Mouse (Mus musculus): Measurements from ENCODE around the gene Tmub2.

DNA sequence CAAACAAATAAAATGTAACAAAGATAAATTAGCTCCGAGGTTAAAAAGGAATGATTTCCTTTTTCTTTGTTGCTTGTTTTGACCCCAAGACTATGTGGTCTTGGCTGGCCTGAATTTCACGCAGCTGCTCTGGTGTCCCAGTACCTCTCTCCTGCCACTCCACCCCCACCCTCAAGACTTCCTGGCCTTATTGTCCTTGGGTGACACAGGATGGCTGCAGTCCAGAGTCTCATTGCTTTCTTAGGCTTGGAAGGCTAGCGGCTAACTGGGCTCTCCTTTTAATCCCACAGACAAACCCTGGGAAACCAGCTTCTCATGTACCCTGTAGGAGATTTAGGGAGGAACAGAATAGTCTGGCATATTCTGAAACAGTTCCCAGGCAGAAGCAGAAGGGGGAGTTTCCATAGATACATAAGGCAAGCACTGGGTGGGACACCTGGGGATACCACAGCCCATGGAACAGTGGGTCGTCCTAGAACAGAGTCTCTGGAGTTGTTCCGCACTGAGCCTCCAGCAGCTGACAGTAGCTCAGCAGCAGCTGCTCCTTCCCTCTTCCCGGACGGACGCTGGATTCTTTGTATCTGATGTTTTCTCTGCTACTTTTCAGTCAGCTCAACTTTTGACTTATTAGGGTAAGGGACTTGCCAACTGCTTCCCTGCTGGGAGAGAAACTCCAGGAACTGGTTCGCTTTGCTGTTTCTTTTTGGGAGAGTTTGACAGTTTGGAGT lies 50.4 kb downstream of the Tmub2 start:
- no peak for TF ChIP-seq GATA1 (IDR thresholded peaks at IDR 0.05; ENCODE audit: low read length)
- TF ChIP-seq TAL1 (IDR thresholded peaks at IDR 0.05; ENCODE audit: low read length) = no peak

All from erythroblast, embryonic 14.5 days (primary cell).